Mouse (Mus musculus) forebrain, embryonic 10.5 days (tissue): ENCODE measurements at regions not wholly inside any gene's neighbourhood (a gene's known extent, or its start where the extent isn't known, plus 50 kb on each side); places are given as distances from the start of the nearest gene placed in this dataset.

Experiments
- DNase-seq: peaks from one replicate; pipeline ENCODE4 v3.0.0-alpha.2; 2017; ENCODE audit warnings: low spot score; ENCODE audit errors: extremely low spot score
- H3K27ac ChIP-seq: fragments of 300-500 bp; sonication (generic); 2 replicates; pipeline ENCODE4 v1.5.1; 2016; ENCODE audit warnings: mild to moderate bottlenecking
- H3K27me3 ChIP-seq: fragments of 300-500 bp; sonication (generic); 2 replicates; pipeline ENCODE4 v1.6.1; 2016; ENCODE audit warnings: mild to moderate bottlenecking; ENCODE audit not compliant: poor library complexity, severe bottlenecking
- H3K36me3 ChIP-seq: fragments of 300-500 bp; sonication (generic); replicated peaks from 2 replicates; pipeline ENCODE4 v1.6.1; 2016; ENCODE audit warnings: mild to moderate bottlenecking, moderate library complexity
- H3K4me1 ChIP-seq: fragments of 300-500 bp; sonication (generic); 2 replicates; pipeline ENCODE4 v1.6.1; 2016
- H3K4me3 ChIP-seq: fragments of 300-500 bp; sonication (generic); 2 replicates; pipeline ENCODE4 v1.5.1; 2016; ENCODE audit warnings: mild to moderate bottlenecking, moderate library complexity
- H3K9me3 ChIP-seq: fragments of 300-500 bp; sonication (generic); 2 replicates; pipeline ENCODE4 v1.6.1; 2016; ENCODE audit warnings: mild to moderate bottlenecking, moderate library complexity
- WGBS: fragments of 180-500 bp; shearing (Covaris S2); methylation state at CpG from one replicate; pipeline ENCODE4 v1.1.7; 2016; 5-methylcytosine and 5-hydroxymethylcytosine counted together

- DNase-seq = no peak
- Histone ChIP-seq H3K4me3 (no peak overlapping the region), H3K36me3 (no peaks in the 10 kb centered on the region), H3K27ac (no peak overlapping the region), H3K4me1 (peaks cover 7% of the 10 kb centered on the region), H3K27me3 (peaks cover 5% of the 10 kb centered on the region; the same call in 1 of the 2 replicates), H3K9me3 (no peaks in the 10 kb centered on the region)
- 17% methylated on average over 6 of the region's 6 CpGs for WGBS
These were observed 215.5 kb upstream of the Mphosph6 start for GRCm38 (mm10) chr8:118017261-118017660.

- H3K27me3 ChIP-seq = peaks cover 46% of the 10 kb centered on the region
- peaks cover under 1% of the 10 kb centered on the region; the same call in 1 of the 2 replicates for H3K9me3 ChIP-seq
- 59% methylated on average over 2 of the region's 2 CpGs for WGBS
- H3K4me3 ChIP-seq = no peak overlapping the region
- no peaks in the 10 kb centered on the region for H3K36me3 ChIP-seq
- peak overlapping the region; percentile 60; the same call in 1 of the 2 replicates for H3K27ac ChIP-seq
- no peak for DNase-seq
- H3K4me1 ChIP-seq = peaks cover 20% of the 10 kb centered on the region
These were observed 203.4 kb upstream of the Mphosph6 start for GRCm38 (mm10) chr8:118005186-118005585.

- Histone ChIP-seq H3K4me3 (no peak overlapping the region), H3K4me1 (peaks cover 20% of the 10 kb centered on the region), H3K9me3 (no peaks in the 10 kb centered on the region), H3K27me3 (peaks cover 46% of the 10 kb centered on the region), H3K27ac (peak overlapping the region; percentile 60; the same call in 1 of the 2 replicates), H3K36me3 (no peaks in the 10 kb centered on the region)
- DNase-seq = peak; percentile 26
- WGBS = 42% methylated on average over 7 of the region's 7 CpGs
These were observed 202.7 kb upstream of the Mphosph6 start for GRCm38 (mm10) chr8:118004391-118004851.

- Histone ChIP-seq H3K9me3 (no peaks in the 10 kb centered on the region), H3K36me3 (no peaks in the 10 kb centered on the region), H3K27me3 (peaks cover 37% of the 10 kb centered on the region), H3K4me3 (no peak overlapping the region), H3K27ac (no peak overlapping the region), H3K4me1 (peaks cover 20% of the 10 kb centered on the region)
- 92% methylated on average over 10 of the region's 10 CpGs for WGBS
- DNase-seq = no peak
These were observed 199.4 kb upstream of the Mphosph6 start for GRCm38 (mm10) chr8:118001138-118001537.

GRCm38 (mm10) chr8:117991826-117992225 lies 190.1 kb upstream of the Mphosph6 start:
- no peaks in the 10 kb centered on the region; the same call in 1 of the 2 replicates for H3K9me3 ChIP-seq
- no peak for DNase-seq
- no peak overlapping the region for H3K4me3 ChIP-seq
- H3K27me3 ChIP-seq = no peaks in the 10 kb centered on the region
- no peaks in the 10 kb centered on the region for H3K4me1 ChIP-seq
- 92% methylated on average over 7 of the region's 7 CpGs for WGBS
- no peak overlapping the region for H3K27ac ChIP-seq
- H3K36me3 ChIP-seq = no peaks in the 10 kb centered on the region

- WGBS = 86% methylated on average over 5 of the region's 5 CpGs
- H3K9me3 ChIP-seq = no peaks in the 10 kb centered on the region; the same call in 1 of the 2 replicates
- H3K36me3 ChIP-seq = no peaks in the 10 kb centered on the region
- no peak overlapping the region for H3K27ac ChIP-seq
- no peak for DNase-seq
- no peaks in the 10 kb centered on the region for H3K4me1 ChIP-seq
- no peaks in the 10 kb centered on the region for H3K27me3 ChIP-seq
- H3K4me3 ChIP-seq = no peak overlapping the region
These were observed 187.0 kb upstream of the Mphosph6 start for GRCm38 (mm10) chr8:117988781-117989180.

- H3K9me3 ChIP-seq = 0 out of 2 replicates have a peak, but pooled peaks cover 3% of the 10 kb centered on the region
- H3K27me3 ChIP-seq = no peaks in the 10 kb centered on the region
- H3K36me3 ChIP-seq = no peaks in the 10 kb centered on the region
- H3K4me3 ChIP-seq = no peak overlapping the region
- no peak overlapping the region for H3K27ac ChIP-seq
- no peak for DNase-seq
- 92% methylated on average over 5 of the region's 5 CpGs for WGBS
- no peaks in the 10 kb centered on the region for H3K4me1 ChIP-seq
These were observed 166.6 kb upstream of the Mphosph6 start for GRCm38 (mm10) chr8:117968306-117968705.

- no peaks in the 10 kb centered on the region for H3K36me3 ChIP-seq
- no peaks in the 10 kb centered on the region for H3K27me3 ChIP-seq
- H3K27ac ChIP-seq = no peak overlapping the region
- H3K9me3 ChIP-seq = 0 out of 2 replicates have a peak, but pooled peaks cover 3% of the 10 kb centered on the region
- WGBS = 88% methylated on average over 5 of the region's 5 CpGs
- no peak for DNase-seq
- H3K4me3 ChIP-seq = no peak overlapping the region
- H3K4me1 ChIP-seq = no peaks in the 10 kb centered on the region
These were observed 164.8 kb upstream of the Mphosph6 start for GRCm38 (mm10) chr8:117966556-117966955.

- DNase-seq = no peak
- H3K27ac ChIP-seq = no peak overlapping the region
- no peaks in the 10 kb centered on the region for H3K27me3 ChIP-seq
- 93% methylated on average over 13 of the region's 13 CpGs for WGBS
- H3K4me3 ChIP-seq = no peak overlapping the region
- no peaks in the 10 kb centered on the region for H3K36me3 ChIP-seq
- H3K4me1 ChIP-seq = 0 out of 2 replicates have a peak, but pooled peaks cover 4% of the 10 kb centered on the region
- 0 out of 2 replicates have a peak, but pooled peaks cover 6% of the 10 kb centered on the region for H3K9me3 ChIP-seq
These were observed 161.7 kb upstream of the Mphosph6 start for GRCm38 (mm10) chr8:117963426-117963825.

GRCm38 (mm10) chr8:117962666-117963065 lies 160.9 kb upstream of the Mphosph6 start:
- no peaks in the 10 kb centered on the region for H3K27me3 ChIP-seq
- 88% methylated on average over 8 of the region's 8 CpGs for WGBS
- 0 out of 2 replicates have a peak, but pooled peaks cover 4% of the 10 kb centered on the region for H3K4me1 ChIP-seq
- no peak for DNase-seq
- no peaks in the 10 kb centered on the region for H3K36me3 ChIP-seq
- no peak overlapping the region for H3K4me3 ChIP-seq
- H3K27ac ChIP-seq = no peak overlapping the region
- 0 out of 2 replicates have a peak, but pooled peaks cover 6% of the 10 kb centered on the region for H3K9me3 ChIP-seq

GRCm38 (mm10) chr8:117959501-117959900 lies 157.8 kb upstream of the Mphosph6 start:
- DNase-seq = no peak
- H3K4me3 ChIP-seq = no peak overlapping the region

GRCm38 (mm10) chr8:117958914-117959313 lies 157.2 kb upstream of the Mphosph6 start:
- Histone ChIP-seq H3K4me3 (no peak overlapping the region), H3K27ac (no peak overlapping the region), H3K27me3 (peaks cover 8% of the 10 kb centered on the region), H3K9me3 (0 out of 2 replicates have a peak, but pooled peaks cover 3% of the 10 kb centered on the region), H3K36me3 (no peaks in the 10 kb centered on the region), H3K4me1 (0 out of 2 replicates have a peak, but pooled peaks cover 4% of the 10 kb centered on the region)
- no peak for DNase-seq
- WGBS = 52% methylated on average over 3 of the region's 3 CpGs

More at GRCm38 (mm10) chr8:117959501-117959900, 157.8 kb upstream of the Mphosph6 start:
- no peaks in the 10 kb centered on the region for H3K36me3 ChIP-seq
- 0 out of 2 replicates have a peak, but pooled peaks cover 4% of the 10 kb centered on the region for H3K4me1 ChIP-seq
- 78% methylated on average over 8 of the region's 8 CpGs for WGBS
- H3K27me3 ChIP-seq = peaks cover 2% of the 10 kb centered on the region
- H3K27ac ChIP-seq = no peak overlapping the region
- H3K9me3 ChIP-seq = 0 out of 2 replicates have a peak, but pooled peaks cover 3% of the 10 kb centered on the region

GRCm38 (mm10) chr8:117951656-117952055 lies 149.9 kb upstream of the Mphosph6 start:
- H3K9me3 ChIP-seq = no peaks in the 10 kb centered on the region
- H3K4me3 ChIP-seq = no peak overlapping the region
- WGBS = 18% methylated on average over 5 of the region's 5 CpGs
- H3K27me3 ChIP-seq = peaks cover 15% of the 10 kb centered on the region
- H3K36me3 ChIP-seq = no peaks in the 10 kb centered on the region
- H3K27ac ChIP-seq = no peak overlapping the region
- DNase-seq = no peak
- peaks cover 16% of the 10 kb centered on the region for H3K4me1 ChIP-seq
